Mouse (Mus musculus): ENCODE measurements at regions not wholly inside any gene's neighbourhood (a gene's known extent, or its start where the extent isn't known, plus 50 kb on each side); places are given as distances from the start of the nearest gene placed in this dataset.

DNA sequence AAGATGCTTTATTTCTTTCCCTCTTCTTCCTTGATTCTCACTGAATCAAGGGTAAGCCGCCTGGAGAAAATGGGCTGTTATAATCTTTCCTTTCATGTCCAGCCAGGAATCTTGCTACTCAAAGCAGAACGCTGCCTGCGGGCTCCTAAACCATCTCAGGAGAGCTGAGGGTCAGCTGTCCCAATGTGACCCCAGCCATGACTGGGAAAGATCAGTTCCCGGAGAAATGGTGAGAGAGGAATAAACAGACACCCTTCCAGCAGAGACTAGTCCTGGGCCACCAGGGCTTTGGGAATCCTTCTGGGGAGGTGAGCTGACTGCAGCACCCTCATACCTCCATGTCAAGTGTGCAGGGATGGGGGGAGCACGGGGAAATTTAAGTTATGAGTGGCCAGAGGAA, 195.4 kb upstream of the Dio3 start:
- no peak for TF ChIP-seq GATA1 (IDR thresholded peaks at IDR 0.05; ENCODE audit: borderline replicate concordance, low read length)
- TF ChIP-seq FLI1 (IDR thresholded peaks at IDR 0.05; ENCODE audit: low read length) = no peak
